In genomic region chr6:4733208-4733607, GRCm38 (mm10) we compare ENCODE assay signal across 16 mouse cellular contexts. TPM values are rescaled to one million over a fixed set of nuclear protein-coding genes. Genes with fewer than 3 reads are reported as not detected.
DNase-seq lines count a peak whose midpoint lies in the region; ATAC-seq and TF ChIP-seq lines count a peak whose summit lies in the region.
"Had no signal": no experiment of that assay in that cellular context is flagged by ENCODE, and none has a peak within 500 bp of the region (broad histone marks: within the 10 kb centered on the region; RNA-seq: fewer than 3 reads in every experiment).

No protein-coding gene starts in this region.

- WGBS in heart, embryonic 13.5 days = 44% methylated on average over 8 of the region's 8 CpGs
- 40% methylated on average over 8 of the region's 8 CpGs for WGBS in liver, embryonic 15.5 days (ENCODE audit: insufficient replicate concordance)
- 56% methylated on average over 8 of the region's 8 CpGs for whole genome bisulfite sequencing in liver, postnatal 0 days (ENCODE audit: insufficient replicate concordance)
- 37% methylated on average over 8 of the region's 8 CpGs for WGBS in limb, embryonic 11.5 days

- DNase-seq in heart, adult 18-20 months = no peak
- DNase-seq in liver, postnatal 0 days = no peak
- peak; percentile 76 for DNase-seq in R1 (ENCODE audit: low read depth, low spot score)
- DNase-seq in limb, embryonic 11.5 days (ENCODE audit: low spot score) = peak; percentile 31
- DNase-seq in urinary bladder, postnatal 25 days (ENCODE audit: low spot score) = no peak
- DNase-seq in gastrocnemius, adult 2 months = no peak
- DNase-seq: cerebellum, adult 2 months; kidney, postnatal 14 days; lung, adult 2 months; right cerebral cortex, adult 18-20 months; thymus, postnatal 25 days had no signal

- no peaks in the 10 kb centered on the region for H3K9me3 ChIP-seq in heart, embryonic 13.5 days
- no peaks in the 10 kb centered on the region for H3K9me3 ChIP-seq in liver, embryonic 15.5 days (replicated peaks)
- no peaks in the 10 kb centered on the region for H3K9me3 ChIP-seq in liver, postnatal 0 days (ENCODE audit: low read length)
- H3K9me3 ChIP-seq in limb, embryonic 11.5 days (ENCODE audit: control insufficient read depth, low read length) = no peaks in the 10 kb centered on the region
- H3K9me3 ChIP-seq: embryonic facial prominence, embryonic 13.5 days; forebrain, embryonic 15.5 days; megakaryocyte, embryonic 14.5 days had no signal

- H3K36me3 ChIP-seq in heart, embryonic 13.5 days = no peaks in the 10 kb centered on the region
- H3K36me3 ChIP-seq in liver, embryonic 15.5 days (replicated peaks) = no peaks in the 10 kb centered on the region
- H3K36me3 ChIP-seq in liver, postnatal 0 days (replicated peaks; ENCODE audit: insufficient read depth, low read length) = no peaks in the 10 kb centered on the region
- H3K36me3 ChIP-seq in limb, embryonic 11.5 days (ENCODE audit: control insufficient read depth, insufficient read depth, low read length) = no peaks in the 10 kb centered on the region
- H3K36me3 ChIP-seq: embryonic facial prominence, embryonic 13.5 days; forebrain, embryonic 15.5 days had no signal

- intact Hi-C loops in gastrocnemius, adult 2 months (cut with DNase I) = no loop called here

- TF ChIP-seq EP300 in liver, postnatal 0 days (IDR thresholded peaks at IDR 0.05; ENCODE audit: low read depth) = no peak

- H3K27ac ChIP-seq in heart, embryonic 13.5 days (replicated peaks) = 0 out of 2 replicates have a peak overlapping the region, but pooled peaks have one; percentile 15
- H3K27ac ChIP-seq in liver, embryonic 15.5 days (replicated peaks) = no peak overlapping the region
- no peak overlapping the region for H3K27ac ChIP-seq in liver, postnatal 0 days (ENCODE audit: low read depth)
- H3K27ac ChIP-seq in limb, embryonic 11.5 days (replicated peaks; ENCODE audit: low read depth, low read length) = no peak overlapping the region
- no peak overlapping the region for H3K27ac ChIP-seq in gastrocnemius, adult 2 months
- H3K27ac ChIP-seq: embryonic facial prominence, embryonic 13.5 days; forebrain, embryonic 15.5 days had no signal

- no peak for ATAC-seq in heart, embryonic 13.5 days (ENCODE audit: extremely low read depth, insufficient number of reproducible peaks, low FRiP score, low TSS enrichment)
- ATAC-seq in liver, embryonic 15.5 days (ENCODE audit: insufficient read depth) = peak; percentile 28; the same call in 1 of the 2 replicates
- no peak for ATAC-seq in liver, postnatal 0 days
- ATAC-seq in limb, embryonic 11.5 days (ENCODE audit: insufficient number of reproducible peaks, low FRiP score, low TSS enrichment, low read depth) = no peak
- ATAC-seq: forebrain, embryonic 15.5 days had no signal

- H3K4me2 ChIP-seq in heart, embryonic 13.5 days = peak overlapping the region; percentile 4; the same call in 1 of the 2 replicates
- no peak overlapping the region for H3K4me2 ChIP-seq in liver, embryonic 15.5 days
- no peak overlapping the region for H3K4me2 ChIP-seq in liver, postnatal 0 days (ENCODE audit: low read depth, low read length)
- no peak overlapping the region for H3K4me2 ChIP-seq in limb, embryonic 11.5 days (ENCODE audit: low read depth, severe bottlenecking)
- H3K4me2 ChIP-seq: embryonic facial prominence, embryonic 13.5 days; forebrain, embryonic 15.5 days had no signal

- 0 out of 2 replicates have a peak, but pooled peaks cover 3% of the 10 kb centered on the region for H3K27me3 ChIP-seq in heart, embryonic 13.5 days (replicated peaks)
- H3K27me3 ChIP-seq in liver, embryonic 15.5 days = no peaks in the 10 kb centered on the region
- no peaks in the 10 kb centered on the region for H3K27me3 ChIP-seq in liver, postnatal 0 days (ENCODE audit: insufficient read depth, low read length)
- H3K27me3 ChIP-seq in limb, embryonic 11.5 days (ENCODE audit: control insufficient read depth, insufficient read depth, low read length) = no peaks in the 10 kb centered on the region
- H3K27me3 ChIP-seq: embryonic facial prominence, embryonic 13.5 days; forebrain, embryonic 15.5 days; megakaryocyte, embryonic 14.5 days had no signal

- TF ChIP-seq CTCF in liver, postnatal 0 days (IDR thresholded peaks at IDR 0.05; ENCODE audit: low read depth) = no peak
- no peak for TF ChIP-seq CTCF in gastrocnemius, adult 2 months (IDR thresholded peaks at IDR 0.05)

- peaks cover 46% of the 10 kb centered on the region for H3K4me1 ChIP-seq in heart, embryonic 13.5 days
- no peaks in the 10 kb centered on the region; the same call in 1 of the 2 replicates for H3K4me1 ChIP-seq in liver, embryonic 15.5 days (replicated peaks)
- H3K4me1 ChIP-seq in liver, postnatal 0 days (ENCODE audit: insufficient read depth) = no peaks in the 10 kb centered on the region
- H3K4me1 ChIP-seq in limb, embryonic 11.5 days (ENCODE audit: control insufficient read depth, insufficient read depth, low read length) = peaks cover 10% of the 10 kb centered on the region

- H3K4me3 ChIP-seq in heart, embryonic 13.5 days = no peak overlapping the region
- no peak overlapping the region for H3K4me3 ChIP-seq in liver, embryonic 15.5 days (replicated peaks)
- no peak overlapping the region for H3K4me3 ChIP-seq in liver, postnatal 0 days (ENCODE audit: low read depth, low read length)
- H3K4me3 ChIP-seq in limb, embryonic 11.5 days (ENCODE audit: low read depth, low read length) = no peak overlapping the region
- no peak overlapping the region for H3K4me3 ChIP-seq in gastrocnemius, adult 2 months
- H3K4me3 ChIP-seq: embryonic facial prominence, embryonic 13.5 days; forebrain, embryonic 15.5 days; megakaryocyte, embryonic 14.5 days had no signal

- H3K9ac ChIP-seq in heart, embryonic 13.5 days = no peak overlapping the region
- H3K9ac ChIP-seq in liver, embryonic 15.5 days = no peak overlapping the region
- no peak overlapping the region for H3K9ac ChIP-seq in liver, postnatal 0 days (replicated peaks)
- H3K9ac ChIP-seq in limb, embryonic 11.5 days (ENCODE audit: low read length) = no peak overlapping the region
- H3K9ac ChIP-seq: embryonic facial prominence, embryonic 13.5 days; forebrain, embryonic 15.5 days had no signal

RNA-seq across cellular contexts. Expression of gene Sgce, which starts 13.8 kb away (rescaled TPM):
- 55.9 and 56.9 TPM in 2 replicates for polyA plus RNA-seq in heart, embryonic 13.5 days (2015; fragmentation: Nextera tagmentation; extraction: Ambion mirVana)
- total RNA-seq in heart, adult 18-20 months (2021) = 10 to 100 TPM; 16.5 to 19.4 TPM
- 19.6 and 20.8 TPM in 2 replicates for polyA plus RNA-seq in liver, embryonic 15.5 days (2015; fragmentation: Nextera tagmentation; extraction: Ambion mirVana)
- 27.4 and 30.1 TPM in 2 replicates for polyA plus RNA-seq in liver, postnatal 0 days (2015; fragmentation: Nextera tagmentation; extraction: Ambion mirVana)
- 49.3 and 53.4 TPM in 2 replicates for polyA plus RNA-seq in limb, embryonic 11.5 days (2014; fragmentation: Nextera tagmentation; extraction: Ambion mirVana)
- total RNA-seq in gastrocnemius, adult 2 months (2021) = 10 to 100 TPM in 1 of 2 experiments, 1 to 10 TPM in 1; 9.3 to 10.9 TPM

RNA-seq across cellular contexts. Expression of gene Peg10, which starts 13.9 kb away (rescaled TPM):
- 2.5 and 2.6 TPM in 2 replicates for polyA plus RNA-seq in heart, embryonic 13.5 days (2015; fragmentation: Nextera tagmentation; extraction: Ambion mirVana)
- 1 to 10 TPM; 1.1 to 1.3 TPM for total RNA-seq in heart, adult 18-20 months (2021)
- polyA plus RNA-seq in liver, embryonic 15.5 days (2015; fragmentation: Nextera tagmentation; extraction: Ambion mirVana) = 1.8 and 2.0 TPM in 2 replicates
- 1.1 and 1.2 TPM in 2 replicates for polyA plus RNA-seq in liver, postnatal 0 days (2015; fragmentation: Nextera tagmentation; extraction: Ambion mirVana)
- 38.9 and 40.0 TPM in 2 replicates for polyA plus RNA-seq in limb, embryonic 11.5 days (2014; fragmentation: Nextera tagmentation; extraction: Ambion mirVana)
- total RNA-seq in gastrocnemius, adult 2 months (2021) = 1 to 10 TPM; 1.1 to 1.5 TPM

Comparison
In these comparisons a context has a peak if more than half of its experiments do, and no peak if none do; other contexts are left out.
1. DNase-seq: peak in R1 (single experiment) and limb, embryonic 11.5 days (single experiment); none in heart, adult 18-20 months (0 of 2), liver, postnatal 0 days (single experiment), urinary bladder, postnatal 25 days (single experiment) and gastrocnemius, adult 2 months (single experiment).
2. RNA of gene Peg10, which starts 13.9 kb away (polyA plus RNA-seq): 38.9 to 40.0 TPM in limb, embryonic 11.5 days; 2.5 to 2.6 TPM in heart, embryonic 13.5 days, 1.8 to 2.0 TPM in liver, embryonic 15.5 days and 1.1 to 1.2 TPM in liver, postnatal 0 days; every median in the first group is over 10 times any median in the second.